Mouse (Mus musculus) spleen, postnatal 4 days (tissue): Measurements from ENCODE around the gene Degs1.

Experiments used
- DNase-seq, 2 experiments: peaks; one replicate each; pipeline ENCODE4 v3.0.0; 2022; ENCODE audit warnings: low spot score in 2 of 2

Degs1 gene

GRCm38 (mm10) chr1:182280577-182280976 lies 2.0 kb downstream of the Degs1 start:
- no peak for DNase-seq

GRCm38 (mm10) chr1:182280046-182280445 lies 2.6 kb downstream of the Degs1 start:
- DNase-seq = no peak

- DNase-seq = no peak
These were observed 3.2 kb downstream of the Degs1 start for GRCm38 (mm10) chr1:182279436-182279835.

- DNase-seq = no peak
These were observed 7.5 kb downstream of the Degs1 start for GRCm38 (mm10) chr1:182275109-182275508.

- no peak for DNase-seq
These were observed 11.0 kb downstream of the Degs1 start for GRCm38 (mm10) chr1:182271632-182272031.

GRCm38 (mm10) chr1:182271130-182271529 lies 11.5 kb downstream of the Degs1 start:
- DNase-seq = no peak

GRCm38 (mm10) chr1:182268317-182268716 lies 14.3 kb downstream of the Degs1 start:
- DNase-seq = no peak

- no peak for DNase-seq
These were observed 16.5 kb downstream of the Degs1 start for GRCm38 (mm10) chr1:182266028-182266525.

- no peak for DNase-seq
These were observed 26.4 kb downstream of the Degs1 start for GRCm38 (mm10) chr1:182256041-182256680.

- DNase-seq = peak; percentile 40 to 69
These were observed 27.6 kb downstream of the Degs1 start for GRCm38 (mm10) chr1:182255031-182255430.

GRCm38 (mm10) chr1:182254618-182255017 lies 28.0 kb downstream of the Degs1 start:
- peak in 1 of 2 experiments; percentile 30 for DNase-seq

GRCm38 (mm10) chr1:182253756-182254534 lies 28.7 kb downstream of the Degs1 start:
- no peak for DNase-seq

GRCm38 (mm10) chr1:182252534-182253171 lies 30.0 kb downstream of the Degs1 start:
- DNase-seq = no peak

GRCm38 (mm10) chr1:182250734-182251133 lies 31.9 kb downstream of the Degs1 start:
- DNase-seq = no peak

GRCm38 (mm10) chr1:182249298-182249697 lies 33.3 kb downstream of the Degs1 start:
- no peak for DNase-seq

GRCm38 (mm10) chr1:182245003-182245402 lies 37.6 kb downstream of the Degs1 start:
- no peak for DNase-seq

GRCm38 (mm10) chr1:182238056-182238703 lies 44.4 kb downstream of the Degs1 start:
- no peak for DNase-seq

- DNase-seq = no peak
These were observed 45.2 kb downstream of the Degs1 start for GRCm38 (mm10) chr1:182237386-182237785.

- no peak for DNase-seq
These were observed 47.4 kb downstream of the Degs1 start for GRCm38 (mm10) chr1:182235174-182235573.

GRCm38 (mm10) chr1:182229381-182229780 lies 53.2 kb downstream of the Degs1 start:
- no peak for DNase-seq

- DNase-seq = peak in 1 of 2 experiments; percentile 40
These were observed 55.3 kb downstream of the Degs1 start for GRCm38 (mm10) chr1:182227141-182227963.
